Mouse (Mus musculus) liver, adult 2 months (tissue): ENCODE measurements around the gene Rpgrip1. TPM values are rescaled to one million over a fixed set of nuclear protein-coding genes. Genes with fewer than 3 reads are reported as not detected.

Experiments used
- DNase-seq: peaks from one replicate; pipeline ENCODE4 v3.0.0-alpha.2; 2011; ENCODE audit warnings: low read depth, low spot score; ENCODE audit errors: extremely low read depth
- H3K27ac ChIP-seq: fragments of 200-500 bp; replicated peaks from 2 replicates; pipeline ENCODE4 v1.5.1; 2012; ENCODE audit warnings: low read depth, mild to moderate bottlenecking, control low read depth, inconsistent platforms, low read length; ENCODE audit not compliant: insufficient read depth
- H3K27me3 ChIP-seq: fragments of 200-500 bp; 2 replicates; pipeline ENCODE4 v1.6.1; 2012; ENCODE audit warnings: mild to moderate bottlenecking, moderate library complexity, low read length, inconsistent platforms; ENCODE audit not compliant: control insufficient read depth, insufficient read depth
- H3K36me3 ChIP-seq: fragments of 200-500 bp; 2 replicates; pipeline ENCODE4 v1.6.1; 2012; ENCODE audit warnings: low read length, inconsistent platforms; ENCODE audit not compliant: control insufficient read depth, insufficient read depth
- H3K4me1 ChIP-seq: fragments of 200-500 bp; 2 replicates; pipeline ENCODE4 v1.6.1; 2011; ENCODE audit warnings: low read length; ENCODE audit not compliant: control insufficient read depth, insufficient read depth
- H3K4me3 ChIP-seq: fragments of 200-500 bp; 2 replicates; pipeline ENCODE4 v1.5.1; 2011; ENCODE audit warnings: low read depth, mild to moderate bottlenecking, control low read depth, low read length, moderate library complexity; ENCODE audit not compliant: insufficient read depth
- H3K79me2 ChIP-seq: fragments of 200-500 bp; 2 replicates; pipeline ENCODE4 v1.6.1; 2012; ENCODE audit warnings: inconsistent platforms, mild to moderate bottlenecking, low read length, moderate library complexity; ENCODE audit not compliant: control insufficient read depth, insufficient read depth
- H3K9ac ChIP-seq: fragments of 200-500 bp; 2 replicates; pipeline ENCODE4 v1.6.1; 2012; ENCODE audit warnings: low read depth, mild to moderate bottlenecking, control low read depth, inconsistent platforms, low read length
- CTCF ChIP-seq: fragments of 200-500 bp; IDR thresholded peaks from 2 replicates; pipeline ENCODE4 v1.5.1; 2011; ENCODE audit warnings: low read depth, low read length, control low read depth
- POLR2A ChIP-seq: fragments of 200-500 bp; IDR thresholded peaks from 2 replicates; pipeline ENCODE4 v1.6.1; 2011; ENCODE audit warnings: low read length, control low read depth; ENCODE audit not compliant: insufficient read depth; ENCODE audit errors: extremely low read depth
- WGBS: fragments of 180-500 bp; shearing (Covaris S2); methylation state at CpG from one replicate; pipeline ENCODE4 v1.1.7; 2018; 5-methylcytosine and 5-hydroxymethylcytosine counted together
- polyA plus RNA-seq: library from polyadenylated mRNA; depleted of rRNA; stranded (reverse); fragments of >200 nt; gene quantifications from 2 replicates; pipeline ENCODE4 v1.2.3, GENCODE M21; 2012
- total RNA-seq: library from RNA; depleted of rRNA; stranded (reverse); fragments of >200 nt; gene quantifications from 2 replicates; pipeline ENCODE4 v1.2.3, GENCODE M21; 2014

Rpgrip1 gene
- total and polyA plus RNA-seq, 2 experiments: 0.50 to 0.55 TPM

DNA sequence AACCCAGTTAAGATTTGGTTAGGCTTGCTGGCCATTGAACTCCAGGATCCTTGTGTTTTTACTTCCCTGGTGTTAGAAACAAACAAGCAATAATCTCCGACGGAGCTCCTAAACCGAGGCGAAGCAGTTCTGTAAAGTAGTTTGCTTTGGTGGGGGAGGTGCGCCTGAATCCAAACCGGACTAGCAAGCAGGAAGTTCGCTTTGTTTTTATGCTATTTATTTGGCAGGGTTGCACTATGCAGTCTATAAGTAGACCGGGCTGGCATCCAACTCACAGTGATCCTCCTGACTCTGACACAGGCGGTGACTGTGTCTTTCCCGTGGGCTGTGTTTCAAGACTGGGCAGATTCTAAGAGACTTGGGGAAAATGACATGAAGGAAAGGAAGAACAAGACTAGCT lies 3.8 kb upstream of the Rpgrip1 start:
- no peak overlapping the region for H3K4me3 ChIP-seq
- peak overlapping the region; percentile 20; the same call in 1 of the 2 replicates for H3K9ac ChIP-seq
- TF ChIP-seq CTCF (no peak), POLR2A (no peak)
- H3K27me3 ChIP-seq: no peaks in the 10 kb centered on the region
- peaks cover 12% of the 10 kb centered on the region; the same call in 1 of the 2 replicates for H3K79me2 ChIP-seq
- peaks cover 7% of the 10 kb centered on the region for H3K4me1 ChIP-seq
- peak overlapping the region; percentile 78 for H3K27ac ChIP-seq
- DNase-seq: no peak
- peaks cover 2% of the 10 kb centered on the region; the same call in 1 of the 2 replicates for H3K36me3 ChIP-seq
- 14% methylated on average over 10 of the region's 10 CpGs for WGBS

- Histone ChIP-seq H3K4me3 (no peak overlapping the region), H3K27me3 (no peaks in the 10 kb centered on the region), H3K9ac (no peak overlapping the region), H3K27ac (no peak overlapping the region), H3K36me3 (no peaks in the 10 kb centered on the region), H3K79me2 (peaks cover 6% of the 10 kb centered on the region; the same call in 1 of the 2 replicates), H3K4me1 (peaks cover 4% of the 10 kb centered on the region)
- WGBS: 91% methylated on average over 2 of the region's 2 CpGs
- DNase-seq: no peak
- TF ChIP-seq POLR2A (no peak), CTCF (no peak)
These were observed 2.5 kb upstream of the Rpgrip1 start for GRCm38 (mm10) chr14:52108025-52108424.

DNA sequence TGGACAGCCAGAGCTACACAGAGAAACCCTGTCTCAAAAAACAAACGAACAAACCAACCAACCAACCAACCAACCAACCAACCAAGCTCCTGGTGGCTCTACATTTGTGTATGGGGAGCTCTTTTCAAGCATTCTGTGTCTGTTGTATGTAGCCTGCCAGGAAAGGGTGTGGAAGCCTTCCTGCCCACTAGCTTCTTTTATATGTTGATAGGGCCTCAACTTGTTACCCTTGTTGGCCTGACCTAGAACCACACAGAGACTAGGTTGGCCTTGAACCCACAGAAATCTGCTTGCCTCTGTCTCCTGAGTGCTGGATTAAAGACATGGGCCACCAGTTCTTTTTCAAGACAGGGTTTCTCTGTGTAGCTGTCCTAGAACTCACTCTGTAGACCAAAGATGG lies 3.6 kb downstream of the Rpgrip1 start:
- DNase-seq: no peak
- Histone ChIP-seq H3K27ac (no peak overlapping the region), H3K9ac (no peak overlapping the region), H3K27me3 (no peaks in the 10 kb centered on the region), H3K79me2 (no peaks in the 10 kb centered on the region), H3K4me1 (no peaks in the 10 kb centered on the region; the same call in 1 of the 2 replicates), H3K36me3 (no peaks in the 10 kb centered on the region), H3K4me3 (no peak overlapping the region)
- TF ChIP-seq CTCF (no peak), POLR2A (no peak)
- WGBS: 72% methylated on average over 1 of the region's 1 CpGs

DNA sequence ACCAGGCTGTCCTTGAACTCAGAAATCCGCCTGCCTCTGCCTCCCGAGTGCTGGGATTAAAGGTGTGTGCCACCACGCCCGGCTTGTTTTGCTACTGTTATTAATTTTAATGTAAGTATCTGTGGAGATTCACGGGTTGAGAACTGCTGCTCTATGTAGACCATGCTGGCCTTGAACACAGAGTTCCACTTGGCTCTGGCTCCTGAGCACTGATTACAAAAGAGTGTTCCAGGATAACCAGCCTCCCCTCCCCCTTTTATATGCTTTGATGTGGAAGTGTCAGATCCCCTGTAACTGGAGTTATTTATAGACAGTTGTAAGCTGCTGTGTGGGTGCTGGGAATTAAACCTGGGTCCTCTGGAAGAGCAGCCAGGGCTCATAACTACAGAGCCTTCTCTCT lies 6.7 kb downstream of the Rpgrip1 start:
- H3K9ac ChIP-seq: no peak overlapping the region
- H3K4me3 ChIP-seq: no peak overlapping the region
- 79% methylated on average over 5 of the region's 5 CpGs for WGBS
- no peaks in the 10 kb centered on the region; the same call in 1 of the 2 replicates for H3K4me1 ChIP-seq
- no peak overlapping the region for H3K27ac ChIP-seq
- no peaks in the 10 kb centered on the region for H3K36me3 ChIP-seq
- peak; percentile 65 for DNase-seq
- TF ChIP-seq POLR2A (no peak), CTCF (no peak)
- H3K27me3 ChIP-seq: no peaks in the 10 kb centered on the region
- H3K79me2 ChIP-seq: no peaks in the 10 kb centered on the region

DNA sequence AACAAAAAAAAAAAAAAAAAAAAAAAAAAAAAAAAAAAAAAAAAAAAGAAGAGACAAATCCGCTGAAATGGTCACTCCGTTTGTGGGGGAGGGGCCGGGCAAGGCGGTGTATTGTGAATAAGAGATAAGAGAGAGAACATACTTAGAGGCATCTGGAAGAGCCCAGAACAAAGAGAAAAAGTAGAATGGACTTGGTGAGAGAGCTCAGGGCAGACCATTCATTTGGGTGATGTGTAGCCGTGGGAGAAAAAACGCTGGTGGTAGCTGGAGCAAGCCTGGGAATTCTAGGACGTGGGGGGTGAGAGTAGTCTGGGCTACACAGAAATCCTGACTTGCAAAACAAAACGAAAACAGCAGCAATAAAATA lies 7.9 kb downstream of the Rpgrip1 start:
- H3K27me3 ChIP-seq: no peaks in the 10 kb centered on the region
- DNase-seq: no peak
- TF ChIP-seq POLR2A (no peak), CTCF (no peak)
- H3K27ac ChIP-seq: no peak overlapping the region
- H3K9ac ChIP-seq: no peak overlapping the region; the same call in 1 of the 2 replicates
- peak overlapping the region; percentile 70 for H3K4me3 ChIP-seq
- 6% methylated on average over 8 of the region's 8 CpGs for WGBS
- H3K79me2 ChIP-seq: no peaks in the 10 kb centered on the region
- no peaks in the 10 kb centered on the region for H3K36me3 ChIP-seq
- H3K4me1 ChIP-seq: no peaks in the 10 kb centered on the region; the same call in 1 of the 2 replicates

- Histone ChIP-seq H3K27ac (peak overlapping the region; percentile 50), H3K4me3 (peak overlapping the region; percentile 70), H3K4me1 (no peaks in the 10 kb centered on the region; the same call in 1 of the 2 replicates), H3K79me2 (no peaks in the 10 kb centered on the region), H3K27me3 (no peaks in the 10 kb centered on the region), H3K36me3 (no peaks in the 10 kb centered on the region), H3K9ac (peak overlapping the region; percentile 81)
- TF ChIP-seq CTCF (peak; percentile 10; the same call in 1 of the 2 replicates), POLR2A (no peak)
- WGBS: under 1% methylated on average over 38 of the region's 38 CpGs
- DNase-seq: peak; percentile 67
These were observed 8.5 kb downstream of the Rpgrip1 start for GRCm38 (mm10) chr14:52118823-52119608.
